Mouse (Mus musculus): ENCODE measurements at regions not wholly inside any gene's neighbourhood (a gene's known extent, or its start where the extent isn't known, plus 50 kb on each side); places are given as distances from the start of the nearest gene placed in this dataset.

DNA sequence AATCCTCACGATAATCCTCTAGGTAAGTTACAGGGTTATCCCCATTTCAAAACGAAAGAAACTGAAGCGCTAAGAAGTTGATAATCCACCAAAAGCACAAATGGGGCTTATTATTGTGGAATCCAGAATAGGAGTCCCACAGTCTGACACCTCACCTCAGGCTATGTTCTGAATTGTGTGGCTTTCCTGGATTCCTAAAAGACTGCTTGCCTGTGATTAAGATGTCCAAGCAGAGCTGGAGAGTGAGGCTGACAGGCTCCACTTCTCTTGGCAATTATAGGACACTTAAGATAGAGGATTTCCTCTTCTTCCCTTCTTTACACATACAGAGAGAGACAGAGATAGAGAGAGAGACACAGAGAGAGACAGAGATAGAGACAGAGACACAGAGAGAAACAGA lies 515.7 kb upstream of the Mctp2 start:
- TF ChIP-seq POLR2A (IDR thresholded peaks at IDR 0.05; ENCODE audit: extremely low read depth, insufficient read depth, low read length) (no peak), CTCF (IDR thresholded peaks at IDR 0.05; ENCODE audit: low read depth, low read length) (no peak)
